Mouse (Mus musculus) embryonic fibroblast, embryonic 13.5 days (primary cell): ENCODE results near the gene Swi5.

Source experiments
- CTCF ChIP-seq: IDR thresholded peaks from 2 replicates; pipeline ENCODE4 v1.5.1; 2011; ENCODE audit warnings: mild to moderate bottlenecking, control low read depth, low read length, moderate library complexity, borderline replicate concordance; ENCODE audit not compliant: insufficient read depth
- POLR2A ChIP-seq: IDR thresholded peaks from 2 replicates; pipeline ENCODE4 v1.6.1; 2011; ENCODE audit warnings: low read depth, mild to moderate bottlenecking, control low read depth, low read length, moderate library complexity

- TF ChIP-seq CTCF (no peak), POLR2A (no peak)
Observed at GRCm38 (mm10) chr2:32246741-32247140, 41.1 kb downstream of the Swi5 start.
